ENCODE assay signal across 9 mouse cellular contexts in the genomic region with DNA sequence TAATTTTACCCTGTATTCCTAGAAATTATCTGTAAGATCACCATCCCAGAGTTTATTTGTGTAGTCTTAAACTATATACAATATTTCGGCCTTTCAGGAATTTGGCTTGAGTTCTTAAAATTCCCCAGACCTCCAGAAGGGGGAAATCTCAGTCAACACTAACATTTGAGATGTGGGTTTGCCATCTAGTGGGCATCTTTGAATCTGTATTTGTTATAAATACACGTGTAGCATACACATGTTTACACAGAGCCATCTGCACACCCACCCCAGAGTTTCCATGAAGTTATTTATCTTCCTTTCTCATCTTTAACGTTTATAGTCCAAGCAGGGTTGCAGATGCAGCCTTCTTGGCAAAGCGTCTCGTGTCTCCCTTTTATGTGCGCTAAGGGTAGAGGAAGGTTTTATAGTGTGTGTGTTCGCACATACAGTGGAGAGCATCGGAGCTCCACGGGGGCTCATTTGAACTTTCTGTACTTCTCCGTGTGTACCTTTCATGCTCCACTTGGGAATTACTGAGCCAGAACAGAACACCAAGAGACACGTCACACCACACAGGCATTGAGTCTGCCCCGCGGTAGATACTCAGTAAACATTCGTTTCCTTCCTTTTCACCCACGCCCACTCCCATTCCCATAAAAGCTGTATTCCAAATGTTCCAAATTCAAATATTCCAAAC. TPM values are rescaled to one million over a fixed set of nuclear protein-coding genes. Genes with fewer than 3 reads are reported as not detected.
DNase-seq lines count a peak whose midpoint lies in the region; ATAC-seq and TF ChIP-seq lines count a peak whose summit lies in the region.
"Had no signal": no experiment of that assay in that cellular context is flagged by ENCODE, and none has a peak within 500 bp of the region (broad histone marks: within the 10 kb centered on the region; RNA-seq: fewer than 3 reads in every experiment).

No protein-coding gene starts in this region.

- peak overlapping the region; percentile 50 for H3K4me2 ChIP-seq in kidney, embryonic 15.5 days
- no peak overlapping the region for H3K4me2 ChIP-seq in midbrain, postnatal 0 days (ENCODE audit: low read depth, low read length, poor library complexity, severe bottlenecking)

- peak; percentile 68 for ATAC-seq in kidney, embryonic 15.5 days (replicated peaks; ENCODE audit: low FRiP score)
- ATAC-seq in inflammation-experienced regulatory T-cells, adult 6 months = peak; percentile 84
- peak; percentile 52; the same call in 1 of the 2 replicates for ATAC-seq in midbrain, postnatal 0 days (ENCODE audit: low FRiP score)

- no peak for DNase-seq in kidney, adult 11 months
- peak; percentile 60 for DNase-seq in ES-CJ7 (ENCODE audit: low read depth, low spot score)
- DNase-seq in embryo, embryonic 11.5 days (ENCODE audit: low read depth, low spot score) = peak; percentile 30
- peak; percentile 86 for DNase-seq in midbrain, postnatal 0 days (ENCODE audit: low spot score)
- no peak for DNase-seq in gastrocnemius, postnatal 36 days
- DNase-seq in gastrocnemius, postnatal 4 days (ENCODE audit: low spot score in 2 of 2) = no peak

- no peaks in the 10 kb centered on the region for H3K9me3 ChIP-seq in kidney, embryonic 15.5 days (replicated peaks)
- H3K9me3 ChIP-seq in midbrain, postnatal 0 days (ENCODE audit: low read length) = no peaks in the 10 kb centered on the region

- WGBS in kidney, embryonic 15.5 days = 35% methylated on average over 15 of the region's 15 CpGs
- WGBS in midbrain, postnatal 0 days = 60% methylated on average over 15 of the region's 15 CpGs

- H3K36me3 ChIP-seq in kidney, embryonic 15.5 days = no peaks in the 10 kb centered on the region
- H3K36me3 ChIP-seq in midbrain, postnatal 0 days (ENCODE audit: insufficient read depth, low read length) = no peaks in the 10 kb centered on the region

- peak overlapping the region; percentile 19 for H3K4me3 ChIP-seq in kidney, embryonic 15.5 days (replicated peaks)
- H3K4me3 ChIP-seq in midbrain, postnatal 0 days (ENCODE audit: low read depth, low read length) = no peak overlapping the region
- H3K4me3 ChIP-seq: erythroblast, embryonic 14.5 days had no signal

- intact Hi-C loops in gastrocnemius, postnatal 36 days (cut with DNase I) = loop anchor here (10.0 kb wide), 2 partner anchors 105 to 195 kb away; no protein-coding TSS in a partner anchor

- no peaks in the 10 kb centered on the region for H3K27me3 ChIP-seq in kidney, embryonic 15.5 days
- no peaks in the 10 kb centered on the region for H3K27me3 ChIP-seq in midbrain, postnatal 0 days (ENCODE audit: insufficient read depth, low read length)

- H3K4me1 ChIP-seq in kidney, embryonic 15.5 days = peaks cover 17% of the 10 kb centered on the region
- no peaks in the 10 kb centered on the region for H3K4me1 ChIP-seq in midbrain, postnatal 0 days (ENCODE audit: insufficient read depth, low read length)

- peak overlapping the region; percentile 52; the same call in 1 of the 2 replicates for H3K27ac ChIP-seq in kidney, embryonic 15.5 days
- H3K27ac ChIP-seq in midbrain, postnatal 0 days (ENCODE audit: low read depth, low read length) = no peak overlapping the region

- peak; percentile 93 for TF ChIP-seq CTCF in midbrain, postnatal 0 days (IDR thresholded peaks at IDR 0.05)

- H3K9ac ChIP-seq in kidney, embryonic 15.5 days = no peak overlapping the region
- H3K9ac ChIP-seq in midbrain, postnatal 0 days (replicated peaks; ENCODE audit: low read length, poor library complexity, severe bottlenecking) = no peak overlapping the region

RNA-seq across cellular contexts. Expression of gene B4galt4, which starts 12.3 kb away (rescaled TPM):
- polyA plus RNA-seq in kidney, embryonic 15.5 days (2015; fragmentation: Nextera tagmentation; extraction: Ambion mirVana) = 29.0 and 30.6 TPM in 2 replicates
- 10 to 100 TPM in 2 of 3 experiments, 1 to 10 TPM in 1; 7.1 to 14.7 (median 14.3) TPM for polyA plus RNA-seq in inflammation-experienced regulatory T-cells, adult 6 months (2017; shearing (Covaris generic))
- 30.6 and 30.9 TPM in 2 replicates for total RNA-seq in midbrain, postnatal 0 days (2014; rRNA removed)
- 26.5 and 28.1 TPM in 2 replicates for polyA plus RNA-seq in midbrain, postnatal 0 days (2015; fragmentation: Nextera tagmentation; extraction: Ambion mirVana)
- 1 to 10 TPM; 3.8 to 4.4 TPM for total RNA-seq in gastrocnemius, postnatal 36 days (2021)
- total RNA-seq in gastrocnemius, postnatal 4 days (2021) = 1 to 10 TPM; 6.8 to 8.5 TPM
- polyA plus RNA-seq: erythroblast, embryonic 14.5 days had no signal

RNA-seq across cellular contexts. Expression of gene Arhgap31, which starts 16.7 kb away (rescaled TPM):
- 10.4 and 12.6 TPM in 2 replicates for polyA plus RNA-seq in kidney, embryonic 15.5 days (2015; fragmentation: Nextera tagmentation; extraction: Ambion mirVana)
- 10 to 100 TPM; 16.4 to 26.3 (median 23.6) TPM for polyA plus RNA-seq in inflammation-experienced regulatory T-cells, adult 6 months (2017; shearing (Covaris generic))
- total RNA-seq in midbrain, postnatal 0 days (2014; rRNA removed) = 10.0 and 10.5 TPM in 2 replicates
- 2.9 and 3.2 TPM in 2 replicates for polyA plus RNA-seq in midbrain, postnatal 0 days (2015; fragmentation: Nextera tagmentation; extraction: Ambion mirVana)
- 10 to 100 TPM; 12.3 to 12.4 TPM for total RNA-seq in gastrocnemius, postnatal 36 days (2021)
- 10 to 100 TPM; 30.1 to 31.2 TPM for total RNA-seq in gastrocnemius, postnatal 4 days (2021)

Comparison
In these comparisons a context has a peak if more than half of its experiments do, and no peak if none do; other contexts are left out.
1. DNase-seq: peak in ES-CJ7 (single experiment), embryo, embryonic 11.5 days (single experiment) and midbrain, postnatal 0 days (single experiment); none in kidney, adult 11 months (single experiment), gastrocnemius, postnatal 36 days (0 of 2) and gastrocnemius, postnatal 4 days (0 of 2).
2. Peak in every context shown above with its lines, with median percentiles within 50 percentile points of each other: ATAC-seq.